Mouse (Mus musculus): ENCODE data around the gene Osbpl9.

Osbpl9 gene

GRCm38 (mm10) chr4:109204416-109204815 is 2.3 kb upstream of the Osbpl9 start:
- DNase-seq: no peak

DNA sequence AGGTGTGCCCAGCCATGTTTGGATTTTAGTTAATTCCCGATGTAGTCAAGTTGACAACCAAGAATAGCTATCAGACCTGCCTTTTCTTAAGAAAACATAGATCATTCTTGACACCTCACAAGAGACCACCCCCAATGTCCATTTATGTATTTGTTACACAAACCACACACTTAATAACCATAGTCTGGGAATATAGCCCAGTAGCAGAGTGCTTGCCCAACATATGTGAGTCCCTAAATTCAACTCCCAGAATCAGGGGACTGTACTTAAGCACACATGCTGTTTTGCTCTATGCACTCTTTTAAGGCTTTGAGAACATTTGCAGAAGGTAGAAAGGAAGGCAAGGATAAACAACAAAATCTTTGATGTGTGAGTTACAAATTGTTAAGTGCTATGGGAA is 1.9 kb upstream of the Osbpl9 start:
- DNase-seq: no peak

GRCm38 (mm10) chr4:109199069-109199468 is 3.0 kb downstream of the Osbpl9 start:
- DNase-seq: no peak

- DNase-seq: no peak
These were observed 6.0 kb downstream of the Osbpl9 start for GRCm38 (mm10) chr4:109195900-109196629.

- DNase-seq: no peak
These were observed 8.2 kb downstream of the Osbpl9 start for GRCm38 (mm10) chr4:109193886-109194285.

- DNase-seq: no peak
These were observed 10.5 kb downstream of the Osbpl9 start for GRCm38 (mm10) chr4:109191598-109191997.

DNA sequence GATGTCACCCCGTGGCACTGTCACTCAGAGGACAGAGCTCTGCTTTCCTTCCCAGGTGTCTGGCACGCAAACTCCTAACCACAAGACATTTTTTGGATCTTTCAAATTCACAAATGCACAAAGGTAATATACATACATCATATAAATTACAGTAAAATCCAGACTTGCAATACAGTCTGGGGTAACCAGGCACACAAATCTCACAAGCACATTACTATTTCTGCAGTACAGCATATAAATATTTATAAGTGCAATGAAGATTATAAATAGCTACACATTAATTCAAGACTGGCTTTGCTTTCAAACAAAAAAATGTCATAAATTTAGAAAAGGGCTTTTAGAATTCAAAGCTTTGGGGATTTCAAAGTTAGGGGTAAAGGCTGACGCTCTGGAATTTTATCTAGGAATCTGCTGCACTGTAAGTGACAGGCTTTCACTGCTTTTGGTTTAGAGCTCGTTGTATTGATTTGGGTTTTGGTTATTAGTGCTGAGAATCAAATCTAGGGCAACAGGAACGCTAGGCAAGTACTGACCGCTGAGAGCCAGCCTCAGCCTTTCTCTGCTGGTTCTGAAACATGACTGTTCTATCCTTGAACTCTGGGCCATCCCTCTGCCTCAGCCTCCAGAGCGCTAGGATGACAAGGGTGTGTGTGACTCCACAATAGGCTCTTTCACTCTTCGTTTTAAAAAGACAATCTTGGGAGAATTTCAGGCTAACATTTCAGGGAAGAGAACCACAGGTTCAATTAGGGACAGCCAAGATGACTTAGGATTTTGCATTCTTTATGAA is 16.3 kb downstream of the Osbpl9 start:
- DNase-seq: no peak

DNA sequence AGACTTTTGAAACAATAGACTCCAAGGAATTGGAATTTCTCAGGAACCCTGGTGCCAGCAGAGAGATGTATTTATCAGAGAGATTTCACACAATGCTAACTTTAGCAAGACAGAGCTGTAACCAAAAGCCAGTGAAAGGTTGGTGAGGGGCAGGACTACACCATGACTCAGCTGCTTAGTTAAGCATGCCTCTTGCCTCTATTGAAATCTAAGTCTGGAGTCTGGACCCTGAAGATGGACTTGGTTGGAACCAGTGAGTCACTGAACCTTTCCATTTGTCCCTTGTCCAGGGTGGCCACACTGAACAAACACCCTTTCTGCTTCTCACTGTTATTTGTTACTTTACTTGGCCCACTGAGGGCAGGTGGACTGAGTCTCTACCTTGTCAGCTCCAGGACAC is 26.4 kb downstream of the Osbpl9 start:
- no peak for DNase-seq

- no peak for DNase-seq
These were observed 28.2 kb downstream of the Osbpl9 start for GRCm38 (mm10) chr4:109173775-109174440.

- no peak for DNase-seq
These were observed 28.7 kb downstream of the Osbpl9 start for GRCm38 (mm10) chr4:109173369-109173768.

- DNase-seq: peak; percentile 87
These were observed 36.4 kb downstream of the Osbpl9 start for GRCm38 (mm10) chr4:109165521-109166173.

- DNase-seq: no peak
These were observed 45.4 kb downstream of the Osbpl9 start for GRCm38 (mm10) chr4:109156481-109157261.

DNA sequence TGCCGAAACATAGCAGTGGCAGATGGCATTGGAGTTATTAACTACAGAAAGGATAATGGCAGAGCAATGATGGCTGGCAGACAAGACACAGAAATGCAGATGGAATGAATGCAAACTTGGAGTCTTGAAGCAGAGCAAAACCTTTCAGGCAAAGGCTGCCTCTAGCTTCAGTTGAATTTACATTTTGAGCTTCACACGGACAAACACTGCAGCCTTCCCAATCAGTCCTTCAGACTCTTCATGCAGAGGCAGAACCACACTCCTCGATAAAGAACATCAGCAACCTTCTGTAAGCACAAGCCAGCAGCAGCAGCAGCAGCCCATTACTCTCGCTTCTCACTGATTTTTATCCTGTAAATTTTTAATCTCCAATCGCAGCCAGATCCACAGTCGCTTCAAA is 46.0 kb downstream of the Osbpl9 start:
- no peak for DNase-seq

GRCm38 (mm10) chr4:109150214-109150613 is 51.9 kb downstream of the Osbpl9 start:
- DNase-seq: no peak

GRCm38 (mm10) chr4:109149411-109149810 is 52.7 kb downstream of the Osbpl9 start:
- DNase-seq: no peak

- peak; percentile 58 for DNase-seq
These were observed 54.6 kb downstream of the Osbpl9 start for GRCm38 (mm10) chr4:109147278-109148038.

DNA sequence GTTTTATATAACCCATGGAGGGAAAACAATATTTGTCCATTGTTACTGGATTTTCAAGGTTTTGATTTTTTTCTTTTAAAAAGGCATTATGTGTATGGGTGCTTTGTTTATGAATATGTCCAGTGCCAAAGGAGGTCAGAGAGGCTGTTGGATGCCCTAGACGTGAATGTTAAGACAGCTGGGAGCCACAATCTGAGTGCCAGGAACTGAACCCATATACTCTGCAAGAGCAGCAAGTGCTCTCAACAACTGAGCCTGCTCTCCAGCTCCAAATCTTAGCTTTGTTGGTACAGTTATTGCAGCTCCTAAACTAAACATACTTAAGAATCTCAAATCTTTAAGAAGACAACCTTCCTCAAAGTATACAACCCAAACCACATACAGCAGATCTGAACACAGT is 59.0 kb downstream of the Osbpl9 start:
- DNase-seq: no peak

GRCm38 (mm10) chr4:109138551-109138950 is 63.5 kb downstream of the Osbpl9 start:
- no peak for DNase-seq

DNA sequence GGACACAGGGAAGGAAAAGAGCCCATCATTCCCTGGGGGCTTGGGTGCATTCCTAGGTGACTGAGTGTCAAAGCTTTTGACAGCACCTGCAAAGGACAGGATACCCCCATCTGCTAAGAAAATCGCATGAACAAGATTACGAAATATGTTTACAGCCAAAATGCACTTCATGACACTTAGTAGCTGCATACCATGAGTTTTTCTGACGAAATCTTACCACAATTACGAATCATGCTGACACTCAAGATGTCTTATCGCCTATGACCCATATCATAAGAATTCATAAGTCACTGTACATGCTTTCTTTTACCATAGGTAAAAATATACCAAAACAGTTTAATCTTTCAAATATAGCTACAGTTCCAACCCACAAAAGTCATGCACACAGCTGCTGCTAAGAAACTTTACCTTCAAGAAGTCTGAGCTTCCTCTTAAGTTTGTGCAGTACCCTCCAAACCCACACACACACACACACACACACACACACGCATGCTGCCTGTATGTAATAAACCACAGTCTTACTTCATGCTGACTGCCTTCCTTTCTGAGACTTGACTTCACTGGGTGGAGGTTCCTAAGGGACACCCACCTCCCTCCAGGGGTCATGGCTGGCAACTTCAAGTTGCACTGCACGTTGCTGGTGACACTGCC is 65.5 kb downstream of the Osbpl9 start:
- peak; percentile 61 for DNase-seq

DNA sequence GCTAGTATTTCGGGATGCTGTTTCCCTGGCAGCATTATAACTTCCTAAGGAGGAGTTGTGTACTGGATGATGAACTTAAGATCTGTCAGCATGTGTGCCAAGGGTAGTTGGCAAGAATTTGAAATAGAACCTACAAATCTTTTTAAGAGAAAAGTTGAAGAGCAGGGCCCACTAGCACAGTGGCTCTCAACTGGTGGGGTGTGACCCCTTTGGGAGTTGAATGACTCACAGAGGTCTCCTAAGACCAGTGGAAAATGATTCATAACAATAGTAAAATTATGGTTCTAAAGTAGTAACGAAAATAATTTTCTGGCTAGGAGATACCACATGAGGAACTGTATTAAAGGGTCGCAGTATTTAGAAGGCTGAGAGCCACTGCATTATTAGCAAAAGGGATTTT is 67.1 kb downstream of the Osbpl9 start:
- no peak for DNase-seq

- no peak for DNase-seq
These were observed 70.7 kb downstream of the Osbpl9 start for GRCm38 (mm10) chr4:109131256-109131872.
